Mouse (Mus musculus): Measurements from ENCODE around the gene Gm10322.

Gm10322 gene

GRCm38 (mm10) chr10:59656799-59657198, 40.9 kb downstream of the Gm10322 start:
- no peak for DNase-seq (ENCODE audit: low spot score)

GRCm38 (mm10) chr10:59664765-59665164, 48.9 kb downstream of the Gm10322 start:
- no peak for DNase-seq (ENCODE audit: low spot score)

- no peak for DNase-seq (ENCODE audit: low spot score)
Measured at GRCm38 (mm10) chr10:59665503-59666291, 49.8 kb downstream of the Gm10322 start.
